Mouse (Mus musculus) MEL (cell line): ENCODE measurements around the gene Bin2. TPM values are rescaled to one million over a fixed set of nuclear protein-coding genes. Genes with fewer than 3 reads are reported as not detected.
A peak's percentile ranks its signal among the peaks of the same experiment; 100 is the strongest.

Source experiments
- DNase-seq: peaks from one replicate; pipeline ENCODE4 v3.0.0; 2011; ENCODE audit warnings: low read depth, low spot score
- H3K27ac ChIP-seq: 2 replicates; pipeline ENCODE4 v1.5.1; 2012; ENCODE audit warnings: low read depth, mild to moderate bottlenecking, control low read depth, low read length, moderate library complexity; ENCODE audit not compliant: control insufficient read depth
- H3K27me3 ChIP-seq, 2 experiments: fragments of 150-350 bp in 1 of 2; sonication (generic) in 1 of 2; 2 replicates each; pipeline ENCODE4 v1.6.1; 2012; ENCODE audit warnings: low read length in 2 of 2, mild to moderate bottlenecking in 2 of 2, improper control_type of control experiment in 1 of 2, moderate library complexity in 1 of 2; ENCODE audit not compliant: insufficient read depth in 2 of 2, control insufficient read depth in 1 of 2
- H3K36me3 ChIP-seq, 2 experiments: 2 replicates each; pipeline ENCODE4 v1.6.1; 2012 to 2014; ENCODE audit warnings: low read length in 2 of 2, improper control_type of control experiment in 1 of 2, inconsistent platforms in 1 of 2, mild to moderate bottlenecking in 1 of 2; ENCODE audit not compliant: insufficient read depth in 2 of 2, control insufficient read depth in 1 of 2
- H3K4me1 ChIP-seq, 2 experiments: fragments of 150-350 bp in 1 of 2; sonication (generic) in 1 of 2; 2 replicates each; pipeline ENCODE4 v1.6.1; 2012; ENCODE audit warnings: low read length in 2 of 2, improper control_type of control experiment in 1 of 2, mild to moderate bottlenecking in 1 of 2; ENCODE audit not compliant: insufficient read depth in 2 of 2, control insufficient read depth in 1 of 2
- H3K4me3 ChIP-seq, 2 experiments: fragments of 150-350 bp in 1 of 2; sonication (generic) in 1 of 2; 2 replicates each; pipeline ENCODE4 v1.5.1; 2012; ENCODE audit warnings: low read depth in 2 of 2, low read length in 2 of 2, mild to moderate bottlenecking in 2 of 2, moderate library complexity in 2 of 2, control low read depth in 1 of 2, improper control_type of control experiment in 1 of 2; ENCODE audit not compliant: control insufficient read depth in 1 of 2, insufficient read depth in 1 of 2
- H3K79me2 ChIP-seq: 2 replicates; pipeline ENCODE4 v1.6.1; 2012; ENCODE audit warnings: mild to moderate bottlenecking, low read length, moderate library complexity; ENCODE audit not compliant: control insufficient read depth, poor library complexity, insufficient read depth
- H3K9ac ChIP-seq: 2 replicates; pipeline ENCODE4 v1.6.1; 2012; ENCODE audit warnings: low read depth, mild to moderate bottlenecking, control low read depth, low read length, moderate library complexity; ENCODE audit not compliant: control insufficient read depth, poor library complexity, severe bottlenecking
- H3K9me3 ChIP-seq: fragments of 150-350 bp; sonication (generic); replicated peaks from 2 replicates; pipeline ENCODE4 v1.6.1; 2012; ENCODE audit warnings: mild to moderate bottlenecking, low read length, improper control_type of control experiment, moderate library complexity; ENCODE audit not compliant: insufficient read depth
- CHD2 ChIP-seq: IDR thresholded peaks from 2 replicates; pipeline ENCODE4 v1.6.1; 2011; ENCODE audit warnings: low read length, improper control_type of control experiment
- CTCF ChIP-seq, 3 experiments: IDR thresholded peaks in 2 of 3; conservative IDR thresholded peaks in 1 of 3; 2 replicates each; pipeline ENCODE4 v1.5.1; 2011 to 2012; ENCODE audit warnings: low read length in 3 of 3, low read depth in 2 of 3, mild to moderate bottlenecking in 2 of 3, improper control_type of control experiment in 1 of 3, inconsistent platforms in 1 of 3, mixed read lengths in 1 of 3, moderate library complexity in 1 of 3; ENCODE audit not compliant: control insufficient read depth in 1 of 3, insufficient read depth in 1 of 3, poor library complexity in 1 of 3, severe bottlenecking in 1 of 3
- JUND ChIP-seq: IDR thresholded peaks from 2 replicates; pipeline ENCODE4 v1.6.1; 2011; ENCODE audit warnings: low read depth, mild to moderate bottlenecking, improper control_type of control experiment, low read length
- KAT2A ChIP-seq: conservative IDR thresholded peaks from 2 replicates; pipeline ENCODE4 v1.6.1; 2012; ENCODE audit warnings: low read depth, low read length, improper control_type of control experiment, inconsistent platforms
- MAZ ChIP-seq: IDR thresholded peaks from 2 replicates; pipeline ENCODE4 v1.6.1; 2012; ENCODE audit warnings: low read depth, mild to moderate bottlenecking, inconsistent platforms, low read length, improper control_type of control experiment
- MEF2A ChIP-seq: IDR thresholded peaks from 2 replicates; pipeline ENCODE4 v1.6.1; 2014; ENCODE audit warnings: low read depth, mild to moderate bottlenecking, inconsistent platforms, low read length, improper control_type of control experiment; ENCODE audit not compliant: poor library complexity, insufficient replicate concordance, severe bottlenecking; ENCODE audit errors: extremely low read depth
- POLR2A ChIP-seq, 2 experiments: IDR thresholded peaks; 2 replicates each; pipeline ENCODE4 v1.6.1; 2011 to 2012; ENCODE audit warnings: low read length in 2 of 2, mild to moderate bottlenecking in 2 of 2, control low read depth in 1 of 2, improper control_type of control experiment in 1 of 2, low read depth in 1 of 2, moderate library complexity in 1 of 2; ENCODE audit not compliant: control insufficient read depth in 1 of 2, insufficient read depth in 1 of 2, poor library complexity in 1 of 2
- RAD21 ChIP-seq: IDR thresholded peaks from 2 replicates; pipeline ENCODE4 v1.6.1; 2011; ENCODE audit warnings: mild to moderate bottlenecking, low read depth, low read length, improper control_type of control experiment
- SIN3A ChIP-seq: IDR thresholded peaks from 2 replicates; pipeline ENCODE4 v1.6.1; 2012; ENCODE audit warnings: low read length, improper control_type of control experiment, inconsistent platforms
- SMC3 ChIP-seq: IDR thresholded peaks from 2 replicates; pipeline ENCODE4 v1.6.1; 2011; ENCODE audit warnings: low read depth, low read length, improper control_type of control experiment
- TAL1 ChIP-seq: IDR thresholded peaks from 2 replicates; pipeline ENCODE4 v1.6.1; 2012; ENCODE audit warnings: mild to moderate bottlenecking, inconsistent platforms, low read length, moderate library complexity, mixed read lengths
- USF2 ChIP-seq, 2 experiments: IDR thresholded peaks; 2 replicates each; pipeline ENCODE4 v1.6.1; 2011 to 2012; ENCODE audit warnings: improper control_type of control experiment in 2 of 2, low read length in 2 of 2, borderline replicate concordance in 1 of 2, inconsistent platforms in 1 of 2, low read depth in 1 of 2, mild to moderate bottlenecking in 1 of 2; ENCODE audit not compliant: insufficient read depth in 1 of 2
- ZC3H11A ChIP-seq: IDR thresholded peaks from 2 replicates; pipeline ENCODE4 v1.6.1; 2012; ENCODE audit warnings: low read depth, mild to moderate bottlenecking, inconsistent platforms, low read length, improper control_type of control experiment
- ZNF384 ChIP-seq: IDR thresholded peaks from 2 replicates; pipeline ENCODE4 v1.6.1; 2012; ENCODE audit warnings: low read depth, mild to moderate bottlenecking, inconsistent platforms, low read length, improper control_type of control experiment
- polyA plus RNA-seq, 2 experiments: library from polyadenylated mRNA; stranded (reverse) in 1 of 2; unstranded in 1 of 2; fragments of >175 nt in 1 of 2; fragments of >200 nt in 1 of 2; gene quantifications; 2 replicates each; pipeline versions ENCODE4 v1.2.1 to v1.2.4; 2012; ENCODE audit warnings: low replicate concordance in 2 of 2, low read depth in 1 of 2; ENCODE audit not compliant: insufficient read length in 2 of 2, insufficient read depth in 1 of 2, missing spikeins in 1 of 2
- total RNA-seq: library from RNA; depleted of rRNA; stranded (reverse); fragments of 300-350 nt; gene quantifications from 2 replicates; pipeline ENCODE4 v1.2.3, GENCODE M21; 2012

The Bin2 gene
- total and polyA plus RNA-seq, 3 experiments, result 79.9 to 128 (median 106) TPM

- TF ChIP-seq POLR2A (IDR thresholded peaks at IDR 0.05; ENCODE audit: control insufficient read depth in 1 of 2, insufficient read depth in 1 of 2, low read depth in 1 of 2, low read length in 2 of 2, poor library complexity in 1 of 2), result no peak
- no peak for TF ChIP-seq MEF2A
- no peak for TF ChIP-seq ZNF384
- no peak for TF ChIP-seq CTCF (IDR thresholded peaks at IDR 0.05 in 2 of 3, conservative IDR thresholded peaks at IDR 0.05 in 1 of 3; ENCODE audit: control insufficient read depth in 1 of 3, insufficient read depth in 1 of 3, low read depth in 2 of 3, low read length in 3 of 3, poor library complexity in 1 of 3, severe bottlenecking in 1 of 3)
- Histone ChIP-seq H3K9ac (no peak overlapping the region), H3K79me2 (no peaks in the 10 kb centered on the region), H3K9me3 (no peaks in the 10 kb centered on the region), H3K27ac (no peak overlapping the region), H3K27me3 (no peaks in the 10 kb centered on the region), H3K4me1 (peaks cover 11 to 18% of the 10 kb centered on the region in 2 experiments), H3K36me3 (peaks cover 0 to 21% of the 10 kb centered on the region in 2 experiments; a peak in 2 of 4 replicates), H3K4me3 (no peak overlapping the region)
- no peak for DNase-seq
These were observed 8.3 kb upstream of the Bin2 start for GRCm38 (mm10) chr15:100677675-100678074.

- TF ChIP-seq ZC3H11A (peak; percentile 40), CHD2 (no peak), ZNF384 (peak; percentile 74; the same call in 1 of the 2 replicates), USF2 (IDR thresholded peaks at IDR 0.05; ENCODE audit: borderline replicate concordance in 1 of 2, insufficient read depth in 1 of 2, low read depth in 1 of 2, low read length in 2 of 2) (no peak), JUND (no peak), SIN3A (0 out of 2 replicates have a peak, but pooled peaks have one; percentile 26), KAT2A (no peak), RAD21 (peak; percentile 48), POLR2A (IDR thresholded peaks at IDR 0.05; ENCODE audit: control insufficient read depth in 1 of 2, insufficient read depth in 1 of 2, low read depth in 1 of 2, low read length in 2 of 2, poor library complexity in 1 of 2) (no peak), MEF2A (no peak), SMC3 (peak; percentile 63), MAZ (no peak), TAL1 (no peak), CTCF (IDR thresholded peaks at IDR 0.05 in 2 of 3, conservative IDR thresholded peaks at IDR 0.05 in 1 of 3; ENCODE audit: control insufficient read depth in 1 of 3, insufficient read depth in 1 of 3, low read depth in 2 of 3, low read length in 3 of 3, poor library complexity in 1 of 3, severe bottlenecking in 1 of 3) (peak in 2 of 3 experiments; percentile 25 to 60; a peak in 3 of 6 replicates)
- TF ChIP-seq, all 39 proteins: peak for 6
- H3K27ac ChIP-seq, result no peak overlapping the region
- peak; percentile 51 for DNase-seq
- H3K4me1 ChIP-seq, result peaks cover 11 to 21% of the 10 kb centered on the region in 2 experiments
- no peaks in the 10 kb centered on the region for H3K79me2 ChIP-seq
- no peak overlapping the region for H3K9ac ChIP-seq
- H3K4me3 ChIP-seq, result no peak overlapping the region
- peaks cover 0 to 21% of the 10 kb centered on the region in 2 experiments; a peak in 2 of 4 replicates for H3K36me3 ChIP-seq
- no peaks in the 10 kb centered on the region for H3K9me3 ChIP-seq
- no peaks in the 10 kb centered on the region for H3K27me3 ChIP-seq
These were observed 7.2 kb upstream of the Bin2 start for GRCm38 (mm10) chr15:100676521-100676920.
